Mouse (Mus musculus) monocyte, adult 5-6 weeks (primary cell): ENCODE measurements around the gene Pnliprp2. TPM values are rescaled to one million over a fixed set of nuclear protein-coding genes. Genes with fewer than 3 reads are reported as not detected.

Source experiments
- total RNA-seq: library from RNA; stranded (forward); fragments of 200-1000, 200-491, 200-594 nt; gene quantifications from 3 replicates; pipeline ENCODE4 v1.2.3, GENCODE M21; 2017

Gene Pnliprp2
- total RNA-seq, 1 experiment from 2014 or later, result not detected

Other genes starting within 250 kb of the Pnliprp2 start
- gene Ccdc172, start 247.7 kb upstream of the Pnliprp2 start, total RNA-seq, result not detected in 3 replicates
- not detected in 3 replicates for gene Pnlip, start 107.2 kb upstream of the Pnliprp2 start, total RNA-seq
- not detected in 3 replicates for gene Pnliprp1, start 30.8 kb upstream of the Pnliprp2 start, total RNA-seq
- gene 1700019N19Rik, start 34.7 kb downstream of the Pnliprp2 start, total RNA-seq, result not detected in 3 replicates
- not detected in 3 replicates for gene Eno4, start 183.7 kb downstream of the Pnliprp2 start, total RNA-seq
- gene Hspa12a, start 183.9 kb downstream of the Pnliprp2 start, total RNA-seq, result 0.10 to 1.2 TPM (median 0.76 TPM) in 3 replicates